Mouse (Mus musculus) kidney, adult 2 months (tissue): ENCODE results near the gene Spink4.

Experiments used
- CTCF ChIP-seq: fragments of 200-500 bp; conservative IDR thresholded peaks from 2 replicates; pipeline ENCODE4 v1.5.1; 2011; ENCODE audit warnings: low read depth, mild to moderate bottlenecking, control low read depth, low read length, moderate library complexity, mixed read lengths; ENCODE audit not compliant: insufficient read depth, insufficient read length
- POLR2A ChIP-seq: fragments of 200-500 bp; IDR thresholded peaks from one replicate; pipeline ENCODE4 v1.6.1; 2011; ENCODE audit warnings: low read depth, low read length, control low read depth

GRCm38 (mm10) chr4:40936175-40936839 lies 16.5 kb downstream of the Spink4 start:
- TF ChIP-seq CTCF (no peak), POLR2A (no peak)
